9 mouse cellular contexts compared by ENCODE assay signal in the genomic region with DNA sequence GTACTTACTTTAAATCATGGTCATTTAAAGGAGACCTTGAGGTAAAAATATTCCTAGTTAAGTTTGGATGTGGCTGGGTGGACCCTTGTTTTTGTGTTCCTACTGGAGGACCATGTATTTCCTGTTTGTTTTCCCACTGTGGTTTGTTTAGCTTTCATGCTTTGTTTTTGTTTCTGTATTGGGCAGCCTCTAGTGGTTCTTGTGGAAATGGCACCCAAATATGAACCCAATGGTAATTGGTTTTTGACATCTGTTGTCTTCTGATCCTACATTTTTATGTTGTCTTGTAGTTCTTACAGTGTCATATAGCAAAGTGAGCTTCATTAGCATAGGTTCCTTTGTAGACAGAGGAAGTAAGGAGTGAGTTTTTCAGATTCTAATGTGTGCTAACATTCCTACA.
DNase-seq lines count a peak whose midpoint lies in the region; ATAC-seq lines count a peak whose summit lies in the region.
"Had no signal": no experiment of that assay in that cellular context is flagged by ENCODE, and none has a peak within 500 bp of the region (broad histone marks: within the 10 kb centered on the region; RNA-seq: fewer than 3 reads in every experiment).

No protein-coding gene starts in this region.

- DNase-seq in cerebellum, adult 11-12 months: no peak
- DNase-seq in layer of hippocampus, adult 11-12 months (ENCODE audit: low spot score): peak; percentile 28
- DNase-seq in layer of hippocampus, postnatal 25 days (ENCODE audit: extremely low spot score in 1 of 2, low spot score in 1 of 2): no peak
- peak; percentile 12 for DNase-seq in ZHBTc4 (ENCODE audit: low read depth, low spot score)
- peak; percentile 16 for DNase-seq in left cerebral cortex, postnatal 4 days
- DNase-seq in urinary bladder, adult 2 months (ENCODE audit: low spot score): no peak
- DNase-seq in limb, embryonic 10.5 days (ENCODE audit: low spot score): no peak

- ATAC-seq in cerebellum, adult (ENCODE audit: insufficient number of reproducible peaks, low FRiP score, low TSS enrichment): peak; percentile 60

- H3K4me3 ChIP-seq in limb, embryonic 10.5 days: no peak overlapping the region
- H3K4me3 ChIP-seq: midbrain, embryonic 12.5 days had no signal

- intact Hi-C loops in left cerebral cortex, postnatal 4 days (cut with DNase I): loop anchor here (5.0 kb wide), 1 partner anchor 270 kb away; a partner anchor contains a TSS

- no peaks in the 10 kb centered on the region for H3K27me3 ChIP-seq in limb, embryonic 10.5 days (ENCODE audit: low read depth, poor library complexity, severe bottlenecking)
- H3K27me3 ChIP-seq: midbrain, embryonic 12.5 days had no signal

- H3K9me3 ChIP-seq in limb, embryonic 10.5 days (replicated peaks): no peaks in the 10 kb centered on the region
- H3K9me3 ChIP-seq: midbrain, embryonic 12.5 days had no signal

- no peak overlapping the region for H3K27ac ChIP-seq in limb, embryonic 10.5 days
- H3K27ac ChIP-seq: midbrain, embryonic 12.5 days had no signal

- no peaks in the 10 kb centered on the region for H3K36me3 ChIP-seq in limb, embryonic 10.5 days
- H3K36me3 ChIP-seq: midbrain, embryonic 12.5 days had no signal

- H3K4me1 ChIP-seq in limb, embryonic 10.5 days: 0 out of 2 replicates have a peak, but pooled peaks cover 3% of the 10 kb centered on the region

Comparison
In these comparisons a context has a peak if more than half of its experiments do, and no peak if none do; other contexts are left out.
1. DNase-seq: peak in layer of hippocampus, adult 11-12 months (single experiment), ZHBTc4 (single experiment) and left cerebral cortex, postnatal 4 days (single experiment); none in cerebellum, adult 11-12 months (single experiment), layer of hippocampus, postnatal 25 days (0 of 2), urinary bladder, adult 2 months (single experiment) and limb, embryonic 10.5 days (single experiment).